Mouse (Mus musculus) erythroblast, embryonic 14.5 days (primary cell): ENCODE measurements around the gene Timm13.

Experiments used
- GATA1 ChIP-seq: IDR thresholded peaks from 2 replicates; pipeline ENCODE4 v1.6.1; 2012; ENCODE audit warnings: low read length, inconsistent platforms, mixed read lengths
- TAL1 ChIP-seq: IDR thresholded peaks from 3 replicates; pipeline ENCODE4 v1.6.1; 2012; ENCODE audit warnings: low read length, inconsistent platforms, mixed read lengths

- TF ChIP-seq GATA1, result no peak
- TF ChIP-seq TAL1, result no peak
Observed at GRCm38 (mm10) chr10:80949081-80949480, 48.3 kb upstream of the Timm13 start.
